Mouse (Mus musculus): ENCODE measurements around the gene Olfr419. TPM values are rescaled to one million over a fixed set of nuclear protein-coding genes. Genes with fewer than 3 reads are reported as not detected.

Gene Olfr419
- not detected in 2 replicates for total RNA-seq (2014; rRNA removed)
- not detected in 2 replicates for polyA plus RNA-seq (2015; fragmentation: Nextera tagmentation; extraction: Ambion mirVana)

GRCm38 (mm10) chr1:174251961-174252360 is at the start of gene Olfr419:
TSS of gene Olfr419 (minus strand) at chr1:174252061.
- Histone ChIP-seq H3K4me1 (ENCODE audit: insufficient read depth, low read length) (no peaks in the 10 kb centered on the region), H3K27ac (no peak within 1 kb of the TSS), H3K36me3 (ENCODE audit: insufficient read depth, low read length) (no peaks in the 10 kb centered on the region), H3K9me3 (ENCODE audit: low read length) (no peaks in the 10 kb centered on the region), H3K4me2 (ENCODE audit: low read depth, low read length) (no peak within 1 kb of the TSS), H3K27me3 (ENCODE audit: insufficient read depth, low read length) (no peaks in the 10 kb centered on the region), H3K4me3 (ENCODE audit: low read length) (no peak within 1 kb of the TSS), H3K9ac (replicated peaks; ENCODE audit: low read length) (no peak within 1 kb of the TSS)
- TF ChIP-seq CTCF (IDR thresholded peaks at IDR 0.05; ENCODE audit: low read depth) = no peak
- WGBS = 81% methylated on average over 3 of the region's 3 CpGs
- DNase-seq (ENCODE audit: low spot score) (no peak), ATAC-seq (no peak)

GRCm38 (mm10) chr1:174270643-174271042 is 18.8 kb upstream of the Olfr419 start:
- Histone ChIP-seq H3K27ac (no peak overlapping the region), H3K4me1 (ENCODE audit: insufficient read depth, low read length) (no peaks in the 10 kb centered on the region), H3K27me3 (ENCODE audit: insufficient read depth, low read length) (no peaks in the 10 kb centered on the region), H3K4me2 (ENCODE audit: low read depth, low read length) (no peak overlapping the region), H3K9me3 (ENCODE audit: low read length) (no peaks in the 10 kb centered on the region), H3K4me3 (ENCODE audit: low read length) (no peak overlapping the region), H3K36me3 (ENCODE audit: insufficient read depth, low read length) (no peaks in the 10 kb centered on the region), H3K9ac (replicated peaks; ENCODE audit: low read length) (no peak overlapping the region)
- ATAC-seq (no peak), DNase-seq (ENCODE audit: low spot score) (no peak)
- 89% methylated on average over 3 of the region's 3 CpGs for WGBS
- no peak for TF ChIP-seq CTCF (IDR thresholded peaks at IDR 0.05; ENCODE audit: low read depth)

GRCm38 (mm10) chr1:174269162-174269561 is 17.3 kb upstream of the Olfr419 start:
- peaks cover 4% of the 10 kb centered on the region; the same call in 1 of the 2 replicates for H3K9me3 ChIP-seq (ENCODE audit: low read length)
- ATAC-seq = no peak
- H3K36me3 ChIP-seq (ENCODE audit: insufficient read depth, low read length) = no peaks in the 10 kb centered on the region
- no peak overlapping the region for H3K4me3 ChIP-seq (ENCODE audit: low read length)
- no peak overlapping the region for H3K9ac ChIP-seq (replicated peaks; ENCODE audit: low read length)
- no peak overlapping the region for H3K27ac ChIP-seq
- no peak overlapping the region for H3K4me2 ChIP-seq (ENCODE audit: low read depth, low read length)
- 66% methylated on average over 4 of the region's 4 CpGs for WGBS
- no peak for DNase-seq (ENCODE audit: low spot score)
- no peak for TF ChIP-seq CTCF (IDR thresholded peaks at IDR 0.05; ENCODE audit: low read depth)
- no peaks in the 10 kb centered on the region for H3K27me3 ChIP-seq (ENCODE audit: insufficient read depth, low read length)
- H3K4me1 ChIP-seq (ENCODE audit: insufficient read depth, low read length) = no peaks in the 10 kb centered on the region

GRCm38 (mm10) chr1:174267816-174268215 is 16.0 kb upstream of the Olfr419 start:
- H3K4me2 ChIP-seq (ENCODE audit: low read depth, low read length) = no peak overlapping the region
- no peak for DNase-seq (ENCODE audit: low spot score)
- ATAC-seq = no peak
- H3K9me3 ChIP-seq (ENCODE audit: low read length) = peaks cover 4% of the 10 kb centered on the region; the same call in 1 of the 2 replicates
- no peaks in the 10 kb centered on the region for H3K4me1 ChIP-seq (ENCODE audit: insufficient read depth, low read length)
- H3K27me3 ChIP-seq (ENCODE audit: insufficient read depth, low read length) = no peaks in the 10 kb centered on the region
- no peaks in the 10 kb centered on the region for H3K36me3 ChIP-seq (ENCODE audit: insufficient read depth, low read length)
- H3K4me3 ChIP-seq (ENCODE audit: low read length) = no peak overlapping the region
- WGBS = 83% methylated on average over 4 of the region's 4 CpGs
- H3K9ac ChIP-seq (replicated peaks; ENCODE audit: low read length) = no peak overlapping the region
- H3K27ac ChIP-seq = no peak overlapping the region
- no peak for TF ChIP-seq CTCF (IDR thresholded peaks at IDR 0.05; ENCODE audit: low read depth)

GRCm38 (mm10) chr1:174250376-174250775 is 1.5 kb downstream of the Olfr419 start:
- H3K36me3 ChIP-seq (ENCODE audit: insufficient read depth, low read length) = no peaks in the 10 kb centered on the region
- DNase-seq (ENCODE audit: low spot score) = no peak

GRCm38 (mm10) chr1:174247170-174247569 is 4.7 kb downstream of the Olfr419 start:
- H3K9ac ChIP-seq (replicated peaks; ENCODE audit: low read length) = no peak overlapping the region
- H3K27me3 ChIP-seq (ENCODE audit: insufficient read depth, low read length) = no peaks in the 10 kb centered on the region
- no peak overlapping the region for H3K27ac ChIP-seq
- H3K4me1 ChIP-seq (ENCODE audit: insufficient read depth, low read length) = no peaks in the 10 kb centered on the region
- DNase-seq (ENCODE audit: low spot score) = no peak
- ATAC-seq = no peak
- no peak overlapping the region for H3K4me3 ChIP-seq (ENCODE audit: low read length)
- H3K4me2 ChIP-seq (ENCODE audit: low read depth, low read length) = no peak overlapping the region
- H3K36me3 ChIP-seq (ENCODE audit: insufficient read depth, low read length) = no peaks in the 10 kb centered on the region
- H3K9me3 ChIP-seq (ENCODE audit: low read length) = no peaks in the 10 kb centered on the region
- WGBS = 69% methylated on average over 6 of the region's 6 CpGs
- TF ChIP-seq CTCF (IDR thresholded peaks at IDR 0.05; ENCODE audit: low read depth) = no peak

More at GRCm38 (mm10) chr1:174250376-174250775, 1.5 kb downstream of the Olfr419 start:
- H3K9ac ChIP-seq (replicated peaks; ENCODE audit: low read length) = no peak overlapping the region
- no peak overlapping the region for H3K4me3 ChIP-seq (ENCODE audit: low read length)
- H3K4me1 ChIP-seq (ENCODE audit: insufficient read depth, low read length) = no peaks in the 10 kb centered on the region
- no peak overlapping the region for H3K4me2 ChIP-seq (ENCODE audit: low read depth, low read length)
- no peak overlapping the region for H3K27ac ChIP-seq
- H3K9me3 ChIP-seq (ENCODE audit: low read length) = no peaks in the 10 kb centered on the region
- H3K27me3 ChIP-seq (ENCODE audit: insufficient read depth, low read length) = no peaks in the 10 kb centered on the region
- no peak for ATAC-seq
- TF ChIP-seq CTCF (IDR thresholded peaks at IDR 0.05; ENCODE audit: low read depth) = no peak
- 63% methylated on average over 2 of the region's 2 CpGs for WGBS

- Histone ChIP-seq H3K36me3 (ENCODE audit: insufficient read depth, low read length) (no peaks in the 10 kb centered on the region), H3K4me1 (ENCODE audit: insufficient read depth, low read length) (no peaks in the 10 kb centered on the region), H3K4me3 (ENCODE audit: low read length) (no peak overlapping the region), H3K9me3 (ENCODE audit: low read length) (no peaks in the 10 kb centered on the region), H3K4me2 (ENCODE audit: low read depth, low read length) (no peak overlapping the region), H3K9ac (replicated peaks; ENCODE audit: low read length) (no peak overlapping the region), H3K27me3 (ENCODE audit: insufficient read depth, low read length) (no peaks in the 10 kb centered on the region), H3K27ac (no peak overlapping the region)
- 88% methylated on average over 1 of the region's 1 CpGs for WGBS
- no peak for TF ChIP-seq CTCF (IDR thresholded peaks at IDR 0.05; ENCODE audit: low read depth)
- no peak for DNase-seq (ENCODE audit: low spot score)
- no peak for ATAC-seq
Measured at GRCm38 (mm10) chr1:174246080-174246479, 5.8 kb downstream of the Olfr419 start.
